8 mouse cellular contexts compared by ENCODE assay signal in the genomic region with DNA sequence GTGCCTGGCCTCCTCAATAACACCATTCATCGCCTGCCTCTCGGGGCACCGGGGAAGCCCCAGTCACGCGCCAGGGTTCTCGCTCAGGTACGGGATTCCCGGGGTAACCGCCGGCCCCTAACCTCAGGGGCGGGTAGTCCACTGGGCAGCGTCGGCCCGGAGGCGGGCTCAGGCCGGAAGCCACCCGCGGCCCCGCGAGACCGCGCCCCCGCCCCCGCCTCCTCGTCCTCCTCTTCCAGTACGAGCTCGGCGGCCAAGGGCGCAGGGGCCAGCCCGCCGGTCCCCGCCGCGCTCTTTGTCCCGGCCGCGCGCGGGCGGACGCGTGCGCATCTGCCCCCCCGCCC. TPM values are rescaled to one million over a fixed set of nuclear protein-coding genes. Genes with fewer than 3 reads are reported as not detected.
DNase-seq lines count a peak whose midpoint lies in the region; ATAC-seq and TF ChIP-seq lines count a peak whose summit lies in the region.

No protein-coding gene starts in this region.

- ATAC-seq in hindbrain, embryonic 13.5 days (ENCODE audit: low FRiP score), result peak; percentile 68

- intact Hi-C loops in left cerebral cortex, adult 2 months (cut with DNase I), result loop anchor here (2.0 to 5.0 kb wide), 3 partner anchors 58 to 586 kb away; no protein-coding TSS in a partner anchor

- peak overlapping the region; percentile 61 for H3K4me2 ChIP-seq in hindbrain, embryonic 13.5 days

- H3K4me1 ChIP-seq in hindbrain, embryonic 13.5 days (replicated peaks), result peaks cover 25% of the 10 kb centered on the region

- DNase-seq in NIH3T3 (ENCODE audit: low read depth), result peak; percentile 93
- peak; percentile 84 for DNase-seq in cerebellum, adult 9-11 months
- DNase-seq in frontal cortex, postnatal 14 days (ENCODE audit: low spot score in 2 of 2), result peak; percentile 51
- peak; percentile 55 to 69 for DNase-seq in left cerebral cortex, adult 2 months (ENCODE audit: extremely low spot score in 1 of 2, low spot score in 2 of 2)
- DNase-seq in retina, postnatal 7 days (ENCODE audit: low read depth, low spot score), result peak; percentile 72
- DNase-seq in urinary bladder, adult 2 months (ENCODE audit: low spot score), result peak; percentile 73

- peaks cover 26% of the 10 kb centered on the region for H3K79me2 ChIP-seq in macrophage (ENCODE audit: inconsistent target)

- no peaks in the 10 kb centered on the region for H3K36me3 ChIP-seq in hindbrain, embryonic 13.5 days
- H3K36me3 ChIP-seq in macrophage (ENCODE audit: inconsistent target), result no peaks in the 10 kb centered on the region

- H3K27ac ChIP-seq in hindbrain, embryonic 13.5 days, result peak overlapping the region; percentile 98
- H3K27ac ChIP-seq in left cerebral cortex, adult 2 months, result peak overlapping the region; percentile 79
- H3K27ac ChIP-seq in macrophage, result no peak overlapping the region

- 0% methylated on average over 29 of the region's 44 CpGs for WGBS in hindbrain, embryonic 13.5 days
- 2% methylated on average over 23 of the region's 44 CpGs for WGBS in macrophage (ENCODE audit: missing documents)

- H3K27me3 ChIP-seq in hindbrain, embryonic 13.5 days, result no peaks in the 10 kb centered on the region

- peak overlapping the region; percentile 96 for H3K9ac ChIP-seq in hindbrain, embryonic 13.5 days

- no peaks in the 10 kb centered on the region for H3K9me3 ChIP-seq in hindbrain, embryonic 13.5 days

- peak overlapping the region; percentile 75 for H3K4me3 ChIP-seq in hindbrain, embryonic 13.5 days
- H3K4me3 ChIP-seq in left cerebral cortex, adult 2 months, result peak overlapping the region; percentile 71
- peak overlapping the region; percentile 38 for H3K4me3 ChIP-seq in macrophage (ENCODE audit: inconsistent target)

- TF ChIP-seq CTCF in left cerebral cortex, adult 2 months (IDR thresholded peaks at IDR 0.05), result no peak

RNA-seq across cellular contexts. Expression of a gene that starts 0.6 kb away (rescaled TPM):
- 313 TPM in 2 replicates for polyA plus RNA-seq in hindbrain, embryonic 13.5 days (2015; fragmentation: Nextera tagmentation; extraction: Ambion mirVana)
- 100 to 1,000 TPM; 103 to 104 TPM for total RNA-seq in left cerebral cortex, adult 2 months (2021)
- total RNA-seq in macrophage (2018; cell fraction: chromatin; rRNA removed), result 10 to 100 TPM; 23.6 to 96.1 (median 51.1) TPM
- total RNA-seq in macrophage (2018; cell fraction: cytosol; rRNA removed), result 10 to 100 TPM; 29.7 to 39.8 (median 34.8) TPM
- total RNA-seq in macrophage (2018; cell fraction: nucleus; rRNA removed), result 10 to 100 TPM; 24.0 to 71.7 (median 36.9) TPM
- 26.6 to 43.5 TPM (median 28.2 TPM) in 3 replicates for polyA plus RNA-seq in macrophage (2018)
- 33.0 and 34.1 TPM in 2 replicates for polyA plus RNA-seq in urinary bladder, adult 2 months (2012; rRNA removed)
